Mouse (Mus musculus) heart, postnatal 36 days (tissue): Measurements from ENCODE around the gene 5730596B20Rik. TPM values are rescaled to one million over a fixed set of nuclear protein-coding genes. Genes with fewer than 3 reads are reported as not detected.
A peak's percentile ranks its signal among the peaks of the same experiment; 100 is the strongest.

ENCODE experiments used
- DNase-seq, 2 experiments: peaks; one replicate each; pipeline ENCODE4 v3.0.0; 2021 to 2022
- intact Hi-C: fragments of 180-260 bp; cut with DNase I; formaldehyde crosslinking; loops from one replicate; pipeline ENCODE4 v1.15.1; 2025
- total RNA-seq, 2 experiments: library from RNA; stranded (reverse); gene quantifications; 2 replicates each; pipeline ENCODE4 v1.2.3; 2021

5730596B20Rik gene
- total RNA-seq, 2 experiments from 2014 or later, result 0.08 TPM; not detected in 1

DNA sequence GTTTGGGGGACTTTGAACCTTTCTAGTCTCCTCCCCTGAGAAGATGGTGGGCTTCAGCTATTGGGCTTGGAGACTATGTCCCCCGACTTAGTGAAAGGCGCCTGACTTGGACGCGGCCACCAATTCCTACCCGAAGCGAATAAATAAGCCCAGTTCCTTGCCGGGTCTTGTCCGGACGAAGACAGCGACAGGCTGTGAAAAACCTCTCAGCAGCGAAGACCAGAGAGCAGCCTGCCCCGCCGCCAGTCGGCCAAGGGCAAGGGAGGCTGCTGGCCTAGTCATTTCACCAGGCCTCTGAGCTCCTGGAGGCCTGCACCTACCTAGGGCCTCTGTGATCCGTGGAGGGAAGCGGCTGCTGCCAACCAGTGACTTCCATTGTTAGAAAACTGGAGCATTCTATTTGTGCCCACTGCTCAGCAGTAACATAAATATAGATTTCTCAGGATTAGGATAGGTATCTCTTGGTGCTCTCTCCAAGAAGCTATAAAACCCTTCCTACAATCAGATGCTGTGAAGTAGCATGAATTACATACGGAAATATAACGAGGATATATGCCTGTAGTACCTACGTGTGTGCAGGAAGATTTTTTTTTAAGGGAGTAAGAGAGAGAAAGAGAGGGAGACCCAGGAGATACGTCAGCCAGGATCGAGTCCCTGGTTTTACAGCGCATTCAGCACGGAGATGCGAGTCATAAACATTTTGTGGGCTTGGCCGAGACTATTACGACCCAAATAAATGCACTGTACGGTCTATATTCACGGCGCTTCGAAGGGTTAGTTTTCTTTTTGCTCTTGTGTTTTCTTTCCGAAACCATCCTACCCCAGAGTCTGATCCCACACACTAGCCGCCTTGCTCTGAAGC, 42.9 kb downstream of the 5730596B20Rik start:
- intact Hi-C loops, result loop anchor here (2.0 to 5.0 kb wide), 2 partner anchors 348 to 633 kb away; no protein-coding TSS in a partner anchor
- DNase-seq, result no peak

GRCm38 (mm10) chr6:52220865-52221310, 43.6 kb downstream of the 5730596B20Rik start:
- intact Hi-C loops, result loop anchor here (2.0 to 5.0 kb wide), 2 partner anchors 349 to 634 kb away; no protein-coding TSS in a partner anchor
- no peak for DNase-seq

DNA sequence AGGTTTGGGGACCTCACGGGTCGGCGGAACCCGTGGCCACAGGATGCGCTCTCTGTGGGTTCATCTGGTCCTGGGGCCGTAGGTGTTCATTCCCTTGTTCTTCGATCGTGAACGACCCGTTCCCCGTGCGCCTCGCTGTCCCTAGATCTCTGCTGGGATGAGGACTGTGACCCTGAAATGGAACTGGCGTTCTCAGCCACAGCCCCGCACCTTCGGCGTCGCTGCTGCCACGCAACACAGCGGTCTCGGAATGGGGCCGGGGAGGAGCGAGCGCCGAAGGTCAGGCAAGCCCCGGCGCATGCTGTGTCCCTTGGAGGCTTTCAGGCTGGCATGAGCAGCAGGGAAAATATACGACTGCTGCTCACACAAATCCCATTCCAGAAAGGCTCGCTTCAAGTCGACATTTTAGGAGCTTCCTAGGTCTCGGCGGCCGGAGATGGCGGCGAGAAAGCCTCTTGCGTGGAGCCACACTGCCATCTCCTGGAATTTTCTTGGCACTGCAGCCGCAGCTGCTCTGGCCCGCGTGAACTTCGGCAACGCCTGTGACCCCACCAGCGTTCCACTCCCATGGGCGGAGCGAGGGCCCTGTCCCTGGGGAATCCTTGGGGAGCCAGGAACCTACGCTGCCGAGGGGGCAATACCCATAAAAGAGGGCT, 44.2 kb downstream of the 5730596B20Rik start, which contains the start of gene Hoxa7:
Gene Hoxa7 (minus strand): TSS at position 518 of the 656 bp plus-strand sequence.
- DNase-seq, result peak; percentile 90 to 91
- intact Hi-C loops, result loop anchor here (2.0 to 5.0 kb wide), 2 partner anchors 349 to 635 kb away; no protein-coding TSS in a partner anchor

DNA sequence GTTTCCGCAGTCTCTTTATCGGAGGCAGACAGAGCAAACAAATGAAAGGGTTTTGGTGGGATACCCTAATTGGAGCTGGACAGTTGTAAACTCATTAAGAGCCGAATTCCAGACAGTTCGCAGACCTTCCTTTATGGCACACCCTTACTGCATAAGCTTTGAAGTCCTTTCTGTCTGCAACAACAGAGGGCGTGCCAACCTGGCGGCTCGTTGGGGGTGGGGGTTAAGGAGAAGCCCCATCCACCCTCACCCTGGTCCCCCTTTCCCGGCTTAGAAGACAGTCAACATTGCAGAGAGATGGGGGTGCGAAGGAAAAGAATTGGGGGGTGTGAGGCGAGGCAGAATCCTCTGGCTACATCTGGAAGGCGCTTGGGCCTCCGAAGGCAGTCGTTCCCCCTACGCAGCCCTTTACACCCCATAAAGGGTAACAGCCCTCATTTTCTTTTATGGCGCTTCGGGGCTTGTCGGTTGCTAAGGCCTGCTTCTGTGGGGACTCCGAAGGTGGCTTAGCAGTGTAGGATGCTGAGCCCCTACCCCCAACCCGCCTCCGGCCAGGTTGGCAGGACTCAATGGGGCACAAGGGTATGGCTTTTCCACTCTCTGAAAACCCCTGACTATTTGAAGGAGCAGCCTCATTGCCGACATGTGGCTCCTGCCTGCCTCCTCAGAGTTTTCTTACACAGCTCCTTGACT, 44.8 kb downstream of the 5730596B20Rik start:
- intact Hi-C loops, result loop anchor here (2.0 to 5.0 kb wide), 2 partner anchors 350 to 635 kb away; no protein-coding TSS in a partner anchor
- no peak for DNase-seq

GRCm38 (mm10) chr6:52222729-52223128, 45.4 kb downstream of the 5730596B20Rik start:
- intact Hi-C loops, result loop anchor here (5.0 kb wide), 1 partner anchor 350 kb away; no protein-coding TSS in a partner anchor
- no peak for DNase-seq

GRCm38 (mm10) chr6:52223939-52224760, 46.9 kb downstream of the 5730596B20Rik start:
- DNase-seq, result no peak
- intact Hi-C loops, result loop anchor here (5.0 kb wide), 1 partner anchor 352 kb away; no protein-coding TSS in a partner anchor

DNA sequence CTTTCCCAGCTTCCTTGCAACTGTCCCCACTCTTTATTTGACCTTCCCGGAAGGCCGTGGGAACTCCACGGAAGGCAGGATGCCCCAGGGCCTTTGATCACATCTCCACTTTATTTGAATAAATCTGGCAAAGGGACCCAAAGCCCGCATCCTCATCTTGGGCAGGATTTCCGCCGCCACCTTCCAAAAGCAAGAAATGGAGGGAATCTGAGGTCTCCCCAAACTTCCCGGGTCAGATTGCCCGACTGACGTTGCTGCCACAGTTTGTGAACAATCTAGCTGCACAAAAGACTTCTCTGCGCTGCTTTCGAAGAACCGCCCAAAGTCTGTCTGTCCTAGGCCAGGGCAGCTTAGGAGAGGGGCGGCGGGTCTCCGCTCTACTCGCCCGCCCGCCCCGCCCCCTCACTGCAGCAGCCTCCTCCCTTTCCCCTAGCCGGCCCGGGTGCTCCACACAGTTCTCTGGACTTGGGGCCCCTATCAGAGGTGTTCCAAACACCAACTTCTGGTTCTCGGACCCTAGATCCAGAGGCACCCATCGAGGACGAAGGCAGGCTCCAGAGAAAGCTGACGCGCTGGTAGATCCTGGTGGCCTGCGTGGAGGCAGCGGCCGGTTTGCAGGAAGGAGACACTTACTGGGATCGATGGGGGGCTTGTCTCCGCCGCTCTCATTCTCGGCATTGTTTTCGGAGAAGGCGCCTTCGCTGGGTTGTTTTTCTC, 47.8 kb downstream of the 5730596B20Rik start:
- no peak for DNase-seq
- intact Hi-C loops, result loop anchor here (5.0 kb wide), 1 partner anchor 353 kb away; no protein-coding TSS in a partner anchor

DNA sequence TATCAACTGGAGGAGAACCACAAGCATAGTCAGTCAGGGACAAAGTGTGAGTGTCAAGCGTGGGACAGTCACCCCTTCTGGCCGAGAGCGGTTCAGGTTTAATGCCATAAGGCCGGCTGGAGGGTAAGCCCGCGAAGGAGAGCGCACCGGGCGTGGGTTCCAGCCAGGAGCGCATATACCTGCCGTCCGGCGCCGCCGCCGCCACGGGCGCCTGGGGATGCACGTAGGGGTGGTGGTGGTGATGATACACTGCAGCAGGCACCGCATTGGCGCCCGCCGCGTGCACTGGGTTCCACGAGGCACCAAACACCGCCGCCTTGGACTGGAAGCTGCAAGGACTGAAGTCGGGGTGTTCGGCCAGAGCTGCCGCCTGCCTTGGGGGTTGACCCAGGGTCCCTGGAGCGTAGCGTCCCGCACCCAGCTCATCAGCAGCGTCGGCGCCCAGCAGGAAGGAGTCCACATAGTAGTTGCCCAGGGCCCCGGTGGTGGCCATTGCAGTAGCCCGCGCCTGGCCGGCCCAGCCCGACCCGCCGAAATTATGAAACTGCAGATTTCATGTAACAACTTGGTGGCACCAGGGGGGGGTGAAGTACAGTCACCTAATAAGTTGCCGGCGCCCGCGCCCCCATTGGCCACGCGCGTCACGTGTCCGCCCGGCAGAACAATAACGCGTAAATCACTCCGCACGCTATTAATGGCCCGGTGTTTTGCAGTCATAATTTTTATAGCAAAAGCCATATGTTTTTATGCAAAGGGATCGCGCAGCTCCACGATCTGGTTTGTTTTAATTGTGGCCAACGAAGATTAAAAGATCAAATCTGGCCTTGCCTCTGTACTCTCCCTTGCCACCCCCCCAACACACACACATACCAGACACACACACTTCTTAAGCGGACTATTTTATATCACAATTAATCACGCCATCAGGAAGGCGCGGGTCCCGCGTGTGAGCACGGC, 48.6 kb downstream of the 5730596B20Rik start:
- DNase-seq, result no peak
- intact Hi-C loops, result no loop called here

DNA sequence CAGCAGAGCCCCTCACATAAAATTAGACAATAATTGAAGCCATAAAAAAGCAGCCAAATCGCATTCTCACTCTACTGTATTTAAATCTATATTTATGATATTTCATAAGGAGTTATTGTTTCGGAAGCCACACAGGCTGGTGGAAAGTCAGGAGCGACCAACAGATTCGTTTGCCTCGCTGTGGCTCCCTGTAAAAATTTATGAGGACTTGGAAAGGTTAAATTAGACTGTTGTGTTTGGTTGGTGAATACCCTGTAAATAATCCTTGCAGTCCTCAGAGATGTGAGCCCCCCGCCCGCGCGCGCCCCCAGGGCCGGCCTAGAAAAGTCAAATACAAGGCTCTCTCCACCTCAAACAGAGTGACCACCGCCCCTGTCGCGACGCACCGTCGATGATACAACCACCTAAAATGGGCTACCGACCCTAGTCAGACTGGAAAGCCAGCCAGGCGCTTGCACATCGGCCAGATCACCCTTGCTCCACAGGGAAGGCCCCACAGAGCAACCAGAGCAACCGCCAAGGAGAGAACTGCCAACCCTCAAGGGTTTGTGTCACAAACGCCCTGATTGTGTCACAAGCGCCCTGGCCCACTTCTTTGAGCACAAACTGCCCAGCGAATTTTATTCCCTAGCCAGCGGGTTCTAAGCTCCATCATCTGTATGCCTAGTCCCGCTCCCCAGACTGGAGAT, 49.4 kb downstream of the 5730596B20Rik start:
- intact Hi-C loops, result no loop called here
- no peak for DNase-seq

DNA sequence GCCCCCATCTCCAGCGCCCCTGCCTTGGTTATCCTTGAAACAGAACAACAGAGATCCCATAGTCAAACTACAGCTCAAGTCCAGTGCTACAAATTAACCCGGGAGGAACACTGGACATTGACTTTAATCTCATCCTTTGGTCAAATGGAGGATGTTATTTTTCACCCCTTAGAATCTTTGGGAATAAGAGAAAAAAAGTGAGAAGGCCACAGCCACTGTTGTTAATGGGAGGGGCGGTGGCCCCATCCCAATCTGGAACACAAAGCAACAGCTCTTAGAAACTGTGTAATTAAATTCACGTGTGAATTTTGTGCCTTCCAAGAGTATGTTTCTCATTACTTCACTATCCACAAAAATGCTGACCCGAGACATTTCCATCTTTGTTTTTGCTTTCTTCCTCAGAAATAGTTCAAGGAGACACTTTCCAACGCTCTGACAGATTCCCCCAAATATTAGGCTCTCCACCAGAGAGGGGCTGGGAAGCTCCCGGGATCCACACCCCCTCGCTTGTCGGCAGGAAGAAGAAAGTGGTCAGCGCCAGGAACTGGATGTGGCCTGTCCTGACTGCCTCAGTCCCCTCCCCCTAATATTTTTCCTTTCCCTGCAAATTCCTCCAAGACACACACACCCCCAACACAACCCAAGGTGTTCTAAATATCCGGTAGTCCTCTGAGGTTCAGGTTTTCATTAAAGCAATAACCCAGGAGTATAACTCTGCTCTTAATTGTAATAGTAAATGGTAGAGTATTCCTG, 50.3 kb downstream of the 5730596B20Rik start:
- DNase-seq, result no peak
- intact Hi-C loops, result no loop called here

GRCm38 (mm10) chr6:52228475-52229465, 51.5 kb downstream of the 5730596B20Rik start:
- DNase-seq, result no peak
- intact Hi-C loops, result no loop called here

DNA sequence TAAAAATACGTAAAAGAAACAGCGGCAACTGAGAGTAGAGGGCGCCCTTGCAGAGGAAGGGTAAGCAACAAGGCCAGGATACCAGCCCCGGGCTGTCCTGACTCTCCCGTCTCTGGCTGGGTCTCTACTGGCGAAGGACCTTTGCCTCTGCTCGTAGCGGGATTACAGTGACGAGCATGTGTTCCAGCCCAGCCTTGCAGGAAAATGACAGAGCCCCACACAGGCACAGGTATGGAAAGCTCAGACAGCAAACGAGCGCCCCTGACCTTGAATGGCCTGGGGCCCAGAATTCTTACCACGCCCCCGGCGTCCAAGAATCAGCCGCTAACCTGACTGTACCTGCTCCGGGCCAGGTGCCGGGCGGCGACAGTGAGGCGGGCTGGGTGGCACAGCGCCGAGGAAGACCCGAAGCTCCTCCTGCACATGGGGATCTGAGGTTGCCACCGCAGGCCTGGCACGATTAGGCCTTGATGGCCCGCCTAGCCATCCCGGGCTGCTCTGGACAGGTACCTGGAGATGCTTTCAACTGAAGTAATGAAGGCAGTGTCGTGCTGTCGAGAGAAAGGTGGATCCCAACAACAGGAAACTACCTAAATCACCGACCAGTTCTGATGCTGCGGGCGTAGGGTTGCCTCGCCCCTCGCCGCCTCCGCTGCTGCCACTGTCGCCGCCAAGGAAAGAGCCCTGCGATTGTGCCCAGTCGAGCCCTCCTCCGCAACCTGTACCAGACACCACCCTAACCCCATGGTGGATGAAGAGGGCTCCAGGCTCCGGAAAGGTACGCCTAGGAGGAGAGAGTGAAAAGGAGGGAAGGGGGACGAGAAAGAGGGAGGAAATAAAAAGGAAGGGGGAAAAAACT, 52.5 kb downstream of the 5730596B20Rik start:
- DNase-seq, result no peak
- intact Hi-C loops, result loop anchor here (5.0 kb wide), 1 partner anchor 1052 kb away; no protein-coding TSS in a partner anchor
